Mouse (Mus musculus): Measurements from ENCODE around the gene Cyth1. TPM values are rescaled to one million over a fixed set of nuclear protein-coding genes. Genes with fewer than 3 reads are reported as not detected.

The Cyth1 gene
- total and polyA plus RNA-seq, 3 experiments, result 49.7 to 108 (median 79.7) TPM

DNA sequence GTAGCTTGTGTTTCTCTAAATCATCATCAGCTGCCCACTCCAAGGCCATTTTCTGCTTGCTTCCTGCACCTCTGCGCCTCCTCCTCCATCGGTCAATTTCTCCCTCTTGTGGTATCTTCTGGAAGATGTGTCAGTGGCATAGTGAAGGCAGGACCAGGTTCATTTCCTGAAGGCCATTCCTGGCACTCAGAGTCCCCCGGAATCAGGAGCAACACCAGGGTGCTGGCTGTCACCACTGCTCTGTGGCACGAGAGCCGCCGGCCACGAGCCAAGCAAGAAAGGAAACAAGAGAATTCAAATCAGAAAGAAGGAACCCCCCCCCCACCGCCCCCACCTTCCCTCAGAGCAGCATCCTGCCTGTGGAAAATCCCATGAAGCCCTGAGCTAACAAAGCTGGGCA is 116.3 kb downstream of the Cyth1 start:
- Histone ChIP-seq H3K4me2 (ENCODE audit: insufficient read depth, low read depth, poor library complexity, severe bottlenecking) (no peak overlapping the region), H3K79me2 (replicated peaks; ENCODE audit: control insufficient read depth, extremely low read depth, insufficient read depth, poor library complexity, severe bottlenecking) (no peaks in the 10 kb centered on the region), H3K4me3 (replicated peaks in 1 of 3; ENCODE audit: low read depth in 2 of 3, low read length in 2 of 3, poor library complexity in 1 of 3) (no peak overlapping the region), H3K9ac (ENCODE audit: insufficient read depth, low read depth) (no peak overlapping the region), H3K9me3 (replicated peaks; ENCODE audit: low read length) (no peaks in the 10 kb centered on the region), H3K27me3 (replicated peaks) (no peaks in the 10 kb centered on the region), H3K4me1 (ENCODE audit: control insufficient read depth in 1 of 2, insufficient read depth in 2 of 2) (peaks cover 11 to 47% of the 10 kb centered on the region in 2 experiments), H3K36me3 (replicated peaks in 1 of 2; ENCODE audit: control insufficient read depth in 1 of 2, insufficient read depth in 1 of 2, low read length in 1 of 2) (no peaks in the 10 kb centered on the region), H3K27ac (ENCODE audit: insufficient read depth, low read depth) (no peak overlapping the region)
- dilution Hi-C loops (cut with MboI; ENCODE audit: extremely low pct_ligation_motif_present, extremely low pct_unique_long_range_greater_than_20kb, low sequenced_read_pairs), result no loop called here
- DNase-seq (ENCODE audit: extremely low read depth), result no peak
- in situ Hi-C loops (cut with MboI; ENCODE audit: low pct_ligation_motif_present, low pct_unique_long_range_greater_than_20kb, low sequenced_read_pairs), result no loop called here
- no peak for TF ChIP-seq JUN (IDR thresholded peaks at IDR 0.05; ENCODE audit: insufficient read depth, low read depth, low read length)
- TF ChIP-seq POLR2A (IDR thresholded peaks at IDR 0.05; ENCODE audit: low read depth, low read length), result no peak
- no peak for TF ChIP-seq RAD21 (IDR thresholded peaks at IDR 0.05; ENCODE audit: low read depth, low read length)
- no peak for TF ChIP-seq TBP (conservative IDR thresholded peaks at IDR 0.05; ENCODE audit: low read depth, low read length)
- no peak for TF ChIP-seq SMC3 (IDR thresholded peaks at IDR 0.05; ENCODE audit: low read depth, low read length)
- no peak for TF ChIP-seq ZMIZ1 (IDR thresholded peaks at IDR 0.05; ENCODE audit: low read depth, low read length)
- TF ChIP-seq SIN3A (IDR thresholded peaks at IDR 0.05; ENCODE audit: low read length), result no peak
- no peak for TF ChIP-seq POLR2AphosphoS2 (IDR thresholded peaks at IDR 0.05; ENCODE audit: low read depth, low read length)
- no peak for TF ChIP-seq JUND (conservative IDR thresholded peaks at IDR 0.05; ENCODE audit: low read depth, low read length)
- TF ChIP-seq NELFE (IDR thresholded peaks at IDR 0.05; ENCODE audit: low read depth, low read length), result no peak
- no peak for TF ChIP-seq MAFK (IDR thresholded peaks at IDR 0.05; ENCODE audit: insufficient replicate concordance, low read length)
- no peak for TF ChIP-seq CHD2 (IDR thresholded peaks at IDR 0.05; ENCODE audit: low read length)
- no peak for TF ChIP-seq USF1 (IDR thresholded peaks at IDR 0.05; ENCODE audit: low read depth, low read length)
- TF ChIP-seq CHD1 (IDR thresholded peaks at IDR 0.05; ENCODE audit: low read depth, low read length), result no peak
- TF ChIP-seq ZC3H11A (IDR thresholded peaks at IDR 0.05; ENCODE audit: low read depth, low read length), result no peak
- no peak for TF ChIP-seq CTCF (conservative IDR thresholded peaks at IDR 0.05 in 1 of 2, IDR thresholded peaks at IDR 0.05 in 1 of 2; ENCODE audit: low read depth in 2 of 2, low read length in 2 of 2)
- no peak for TF ChIP-seq ETS1 (conservative IDR thresholded peaks at IDR 0.05; ENCODE audit: low read depth, low read length)
- TF ChIP-seq MXI1 (IDR thresholded peaks at IDR 0.05; ENCODE audit: low read depth, low read length), result no peak
- TF ChIP-seq PAX5 (IDR thresholded peaks at IDR 0.05; ENCODE audit: low read length), result no peak
- TF ChIP-seq ZKSCAN1 (IDR thresholded peaks at IDR 0.05; ENCODE audit: borderline replicate concordance, low read depth, low read length), result no peak

DNA sequence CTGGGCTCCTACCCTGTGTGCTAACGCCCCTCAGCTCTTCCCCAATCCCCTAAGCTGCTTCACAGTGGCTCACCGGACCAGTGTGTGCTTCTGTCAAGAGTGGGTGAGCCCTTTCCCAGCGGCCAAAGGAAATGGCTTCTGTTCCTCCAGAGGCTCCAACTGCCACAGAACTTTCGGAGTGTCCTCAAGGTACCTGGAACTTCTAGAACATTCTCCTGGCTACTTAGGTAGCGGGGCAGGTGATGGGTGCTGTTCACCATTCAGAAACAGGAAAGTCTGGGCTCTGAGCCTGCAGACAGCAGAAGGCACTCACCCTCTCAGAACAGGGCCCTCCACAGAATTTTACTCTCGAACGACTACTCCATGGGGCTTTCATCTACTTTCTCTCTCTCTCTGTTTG is 117.9 kb downstream of the Cyth1 start, which contains the start of gene Dnah17:
Gene Dnah17, minus strand, starts transcription at position 101 of the 400 bp plus-strand sequence.
- in situ Hi-C loops (cut with MboI; ENCODE audit: low pct_ligation_motif_present, low pct_unique_long_range_greater_than_20kb, low sequenced_read_pairs), result no loop called here
- Histone ChIP-seq H3K27ac (ENCODE audit: insufficient read depth, low read depth) (no peak within 1 kb of the TSS), H3K27me3 (replicated peaks) (no peaks in the 10 kb centered on the region), H3K36me3 (replicated peaks in 1 of 2; ENCODE audit: control insufficient read depth in 1 of 2, insufficient read depth in 1 of 2, low read length in 1 of 2) (no peaks in the 10 kb centered on the region), H3K4me3 (replicated peaks in 1 of 3; ENCODE audit: low read depth in 2 of 3, low read length in 2 of 3, poor library complexity in 1 of 3) (peak within 1 kb of the TSS in 1 of 3 experiments; percentile 32), H3K4me1 (ENCODE audit: control insufficient read depth in 1 of 2, insufficient read depth in 2 of 2) (peaks cover 11 to 47% of the 10 kb centered on the region in 2 experiments), H3K4me2 (ENCODE audit: insufficient read depth, low read depth, poor library complexity, severe bottlenecking) (peak within 1 kb of the TSS; percentile 40), H3K79me2 (replicated peaks; ENCODE audit: control insufficient read depth, extremely low read depth, insufficient read depth, poor library complexity, severe bottlenecking) (no peaks in the 10 kb centered on the region), H3K9ac (ENCODE audit: insufficient read depth, low read depth) (no peak within 1 kb of the TSS), H3K9me3 (replicated peaks; ENCODE audit: low read length) (no peaks in the 10 kb centered on the region)
- no peak for DNase-seq (ENCODE audit: extremely low read depth)
- TF ChIP-seq E2F4 (IDR thresholded peaks at IDR 0.05; ENCODE audit: insufficient replicate concordance, low read depth, low read length) (no peak), ZKSCAN1 (IDR thresholded peaks at IDR 0.05; ENCODE audit: borderline replicate concordance, low read depth, low read length) (no peak), ELF1 (IDR thresholded peaks at IDR 0.05; ENCODE audit: low read depth, low read length) (no peak), RCOR1 (conservative IDR thresholded peaks at IDR 0.05; ENCODE audit: low read depth, low read length) (no peak)
- dilution Hi-C loops (cut with MboI; ENCODE audit: extremely low pct_ligation_motif_present, extremely low pct_unique_long_range_greater_than_20kb, low sequenced_read_pairs), result no loop called here
